Mouse (Mus musculus): Measurements from ENCODE around the gene Ggcx. TPM values are rescaled to one million over a fixed set of nuclear protein-coding genes. Genes with fewer than 3 reads are reported as not detected.
"Not testable (repeated sequence)": the region's sequence is repeated elsewhere in the genome, so short reads cannot be mapped to it uniquely, and the experiment has no call there.

Ggcx gene
- polyA plus RNA-seq, 1 experiment from 2014 or later = 42.6 TPM

GRCm38 (mm10) chr6:72452329-72452728 is 38.2 kb downstream of the Ggcx start:
- WGBS = 66% methylated on average over 2 of the region's 2 CpGs

GRCm38 (mm10) chr6:72453578-72453977 is 39.5 kb downstream of the Ggcx start:
- no peak overlapping the region for H3K4me3 ChIP-seq (replicated peaks)
- H3K4me2 ChIP-seq (replicated peaks) = no peak overlapping the region
- H3K9me3 ChIP-seq (replicated peaks) = no peaks in the 10 kb centered on the region
- 55% methylated on average over 3 of the region's 3 CpGs for WGBS
- H3K4me1 ChIP-seq = peaks cover 15% of the 10 kb centered on the region
- ATAC-seq (ENCODE audit: insufficient number of reproducible peaks, low FRiP score, low TSS enrichment, low read depth) = no peak
- H3K36me3 ChIP-seq = no peaks in the 10 kb centered on the region
- no peak overlapping the region for H3K9ac ChIP-seq
- H3K27ac ChIP-seq (replicated peaks) = no peak overlapping the region
- H3K27me3 ChIP-seq = no peaks in the 10 kb centered on the region

More at GRCm38 (mm10) chr6:72452329-72452728, 38.2 kb downstream of the Ggcx start:
- ATAC-seq (ENCODE audit: insufficient number of reproducible peaks, low FRiP score, low TSS enrichment, low read depth) = no peak
- peaks cover 12% of the 10 kb centered on the region for H3K4me1 ChIP-seq
- no peaks in the 10 kb centered on the region for H3K36me3 ChIP-seq
- H3K9me3 ChIP-seq (replicated peaks) = no peaks in the 10 kb centered on the region
- no peak overlapping the region for H3K4me3 ChIP-seq (replicated peaks)
- H3K9ac ChIP-seq = no peak overlapping the region
- no peaks in the 10 kb centered on the region for H3K27me3 ChIP-seq
- no peak overlapping the region for H3K4me2 ChIP-seq (replicated peaks)
- H3K27ac ChIP-seq (replicated peaks) = no peak overlapping the region

- Histone ChIP-seq H3K4me2 (replicated peaks) (no peak overlapping the region), H3K4me3 (replicated peaks) (no peak overlapping the region), H3K9ac (no peak overlapping the region), H3K9me3 (replicated peaks) (no peaks in the 10 kb centered on the region), H3K36me3 (no peaks in the 10 kb centered on the region), H3K4me1 (peaks cover 17% of the 10 kb centered on the region), H3K27ac (replicated peaks) (peak overlapping the region; percentile 39; the same call in 1 of the 2 replicates), H3K27me3 (no peaks in the 10 kb centered on the region)
- WGBS = 43% methylated on average over 7 of the region's 7 CpGs
- peak; percentile 57; the same call in 1 of the 2 replicates for ATAC-seq (ENCODE audit: insufficient number of reproducible peaks, low FRiP score, low TSS enrichment, low read depth)
These were observed 40.1 kb downstream of the Ggcx start for GRCm38 (mm10) chr6:72454072-72454746.

GRCm38 (mm10) chr6:72454833-72455373 is 40.8 kb downstream of the Ggcx start:
- 0 out of 2 replicates have a peak, but pooled peaks have one; percentile 24 for ATAC-seq (ENCODE audit: insufficient number of reproducible peaks, low FRiP score, low TSS enrichment, low read depth)
- 35% methylated on average over 7 of the region's 7 CpGs for WGBS
- H3K9me3 ChIP-seq (replicated peaks) = no peaks in the 10 kb centered on the region

GRCm38 (mm10) chr6:72456567-72456966 is 42.5 kb downstream of the Ggcx start:
- WGBS = 83% methylated on average over 4 of the region's 4 CpGs
- ATAC-seq (ENCODE audit: insufficient number of reproducible peaks, low FRiP score, low TSS enrichment, low read depth) = no peak
- H3K9ac ChIP-seq = no peak overlapping the region
- H3K4me3 ChIP-seq (replicated peaks) = no peak overlapping the region
- no peak overlapping the region for H3K27ac ChIP-seq (replicated peaks)
- H3K27me3 ChIP-seq = no peaks in the 10 kb centered on the region
- peaks cover 17% of the 10 kb centered on the region for H3K4me1 ChIP-seq
- no peak overlapping the region for H3K4me2 ChIP-seq (replicated peaks)
- H3K36me3 ChIP-seq = no peaks in the 10 kb centered on the region
- no peaks in the 10 kb centered on the region for H3K9me3 ChIP-seq (replicated peaks)

More at GRCm38 (mm10) chr6:72454833-72455373, 40.8 kb downstream of the Ggcx start:
- Histone ChIP-seq H3K36me3 (no peaks in the 10 kb centered on the region), H3K4me3 (replicated peaks) (no peak overlapping the region), H3K4me1 (peaks cover 17% of the 10 kb centered on the region), H3K27ac (replicated peaks) (peak overlapping the region; percentile 39), H3K4me2 (replicated peaks) (no peak overlapping the region), H3K27me3 (no peaks in the 10 kb centered on the region), H3K9ac (no peak overlapping the region)

- no peak overlapping the region for H3K4me3 ChIP-seq (replicated peaks)
- H3K27ac ChIP-seq (replicated peaks) = 0 out of 2 replicates have a peak overlapping the region, but pooled peaks have one; percentile 28
- H3K9ac ChIP-seq = no peak overlapping the region
- ATAC-seq (ENCODE audit: insufficient number of reproducible peaks, low FRiP score, low TSS enrichment, low read depth) = no peak
- no peak overlapping the region for H3K4me2 ChIP-seq (replicated peaks)
- H3K4me1 ChIP-seq = peaks cover 17% of the 10 kb centered on the region
- WGBS = 66% methylated on average over 7 of the region's 7 CpGs
- no peaks in the 10 kb centered on the region for H3K36me3 ChIP-seq
- H3K9me3 ChIP-seq (replicated peaks) = no peaks in the 10 kb centered on the region
- H3K27me3 ChIP-seq = no peaks in the 10 kb centered on the region
These were observed 44.3 kb downstream of the Ggcx start for GRCm38 (mm10) chr6:72458418-72458817.

- no peak for ATAC-seq (ENCODE audit: insufficient number of reproducible peaks, low FRiP score, low TSS enrichment, low read depth)
- Histone ChIP-seq H3K27ac (replicated peaks) (0 out of 2 replicates have a peak overlapping the region, but pooled peaks have one; percentile 28), H3K4me1 (peaks cover 17% of the 10 kb centered on the region), H3K9ac (no peak overlapping the region), H3K4me2 (replicated peaks) (no peak overlapping the region), H3K9me3 (replicated peaks) (no peaks in the 10 kb centered on the region), H3K4me3 (replicated peaks) (no peak overlapping the region), H3K36me3 (no peaks in the 10 kb centered on the region), H3K27me3 (no peaks in the 10 kb centered on the region)
- 31% methylated on average over 5 of the region's 5 CpGs for WGBS
These were observed 44.8 kb downstream of the Ggcx start for GRCm38 (mm10) chr6:72458921-72459320.

GRCm38 (mm10) chr6:72460036-72460801 is 46.1 kb downstream of the Ggcx start:
- no peak for ATAC-seq (ENCODE audit: insufficient number of reproducible peaks, low FRiP score, low TSS enrichment, low read depth)
- H3K27ac ChIP-seq (replicated peaks) = no peak overlapping the region
- H3K27me3 ChIP-seq = no peaks in the 10 kb centered on the region

GRCm38 (mm10) chr6:72462550-72463257 is 48.6 kb downstream of the Ggcx start:
- H3K27me3 ChIP-seq; H3K36me3 ChIP-seq; ATAC-seq (ENCODE audit: insufficient number of reproducible peaks, low FRiP score, low TSS enrichment, low read depth); H3K4me2 ChIP-seq (replicated peaks); H3K9ac ChIP-seq; H3K4me3 ChIP-seq (replicated peaks); H3K27ac ChIP-seq (replicated peaks); H3K9me3 ChIP-seq (replicated peaks); H3K4me1 ChIP-seq: not testable (repeated sequence)
- 86% methylated on average over 5 of the region's 5 CpGs for WGBS

More at GRCm38 (mm10) chr6:72460036-72460801, 46.1 kb downstream of the Ggcx start:
- no peak overlapping the region for H3K4me2 ChIP-seq (replicated peaks)
- peaks cover 6% of the 10 kb centered on the region for H3K4me1 ChIP-seq
- H3K9ac ChIP-seq = no peak overlapping the region
- 37% methylated on average over 9 of the region's 9 CpGs for WGBS
- H3K36me3 ChIP-seq = no peaks in the 10 kb centered on the region
- no peak overlapping the region for H3K4me3 ChIP-seq (replicated peaks)
- H3K9me3 ChIP-seq (replicated peaks) = no peaks in the 10 kb centered on the region

- ATAC-seq (ENCODE audit: insufficient number of reproducible peaks, low FRiP score, low TSS enrichment, low read depth) = no peak
- no peaks in the 10 kb centered on the region for H3K27me3 ChIP-seq
- H3K36me3 ChIP-seq = no peaks in the 10 kb centered on the region
- no peaks in the 10 kb centered on the region for H3K9me3 ChIP-seq (replicated peaks)
- H3K27ac ChIP-seq (replicated peaks) = no peak overlapping the region
- WGBS = 60% methylated on average over 8 of the region's 8 CpGs
- H3K4me3 ChIP-seq (replicated peaks) = no peak overlapping the region
- H3K4me1 ChIP-seq = no peaks in the 10 kb centered on the region; the same call in 1 of the 2 replicates
- H3K9ac ChIP-seq = no peak overlapping the region
- no peak overlapping the region for H3K4me2 ChIP-seq (replicated peaks)
These were observed 51.5 kb downstream of the Ggcx start for GRCm38 (mm10) chr6:72465361-72466157.
